Mouse (Mus musculus): ENCODE results near the gene Spp2.

- no peak for TF ChIP-seq CTCF (IDR thresholded peaks at IDR 0.05)
- no peak for TF ChIP-seq POLR2A (IDR thresholded peaks at IDR 0.05; ENCODE audit: insufficient read depth, low read depth, low read length)
- TF ChIP-seq EP300 (IDR thresholded peaks at IDR 0.05; ENCODE audit: insufficient read depth, low read depth, low read length), result no peak
These were observed 39.7 kb upstream of the Spp2 start for GRCm38 (mm10) chr1:88366881-88367644.

All from heart, adult 2 months (tissue).